Mouse (Mus musculus): ENCODE data around the gene Ankef1. TPM values are rescaled to one million over a fixed set of nuclear protein-coding genes. Genes with fewer than 3 reads are reported as not detected.

Gene Ankef1
- polyA plus RNA-seq, 1 experiment from 2014 or later: 0.36 TPM

DNA sequence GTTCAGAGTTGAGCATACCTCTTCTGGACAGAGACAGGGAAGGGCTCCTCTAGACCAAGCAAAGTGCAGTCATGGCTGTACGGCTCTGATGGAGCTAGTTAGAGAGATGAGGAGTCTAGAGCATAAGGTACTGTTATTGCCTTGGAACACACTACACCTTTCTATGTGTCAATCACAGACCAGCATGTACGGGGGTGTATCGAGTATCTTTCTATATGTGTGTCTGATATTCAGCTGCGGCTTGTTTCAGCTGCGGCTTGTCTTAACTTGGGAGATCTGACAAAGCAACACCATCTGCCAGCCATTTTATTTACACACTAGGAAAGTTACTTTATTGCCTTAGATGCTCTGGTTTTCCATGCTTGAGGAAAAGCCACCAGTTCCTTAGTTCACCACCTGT, 11.1 kb downstream of the Ankef1 start:
- Histone ChIP-seq H3K9ac (no peak overlapping the region), H3K36me3 (no peaks in the 10 kb centered on the region), H3K9me3 (no peaks in the 10 kb centered on the region), H3K4me1 (no peaks in the 10 kb centered on the region), H3K27ac (no peak overlapping the region), H3K4me2 (no peak overlapping the region), H3K4me3 (no peak overlapping the region), H3K27me3 (no peaks in the 10 kb centered on the region)
- WGBS: 95% methylated on average over 5 of the region's 5 CpGs
- ATAC-seq (ENCODE audit: borderline replicate concordance, extremely low read depth, low FRiP score, low TSS enrichment): no peak

DNA sequence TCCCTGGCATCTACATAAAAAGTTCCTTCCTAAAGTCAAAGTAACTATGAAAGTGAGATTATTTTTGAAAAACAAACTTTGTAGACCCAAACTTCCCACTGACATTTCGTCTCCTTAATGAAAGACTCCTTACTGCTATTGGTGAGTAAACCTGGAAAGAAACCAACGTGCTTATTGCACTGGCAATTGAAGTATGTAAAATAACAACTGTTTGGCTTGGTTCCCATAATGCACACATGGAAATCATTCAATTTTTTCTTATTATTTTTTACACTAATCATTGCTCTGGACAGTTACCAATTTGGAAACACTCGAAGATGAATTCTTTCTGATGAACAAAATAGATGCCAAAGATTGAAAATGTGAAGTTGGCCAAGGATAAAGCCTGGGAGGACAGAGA, 12.1 kb downstream of the Ankef1 start:
- no peak overlapping the region for H3K9ac ChIP-seq
- no peak overlapping the region for H3K4me2 ChIP-seq
- H3K4me3 ChIP-seq: no peak overlapping the region
- WGBS: 41% methylated on average over 3 of the region's 3 CpGs
- H3K36me3 ChIP-seq: no peaks in the 10 kb centered on the region
- H3K4me1 ChIP-seq: no peaks in the 10 kb centered on the region
- H3K27ac ChIP-seq: no peak overlapping the region
- H3K27me3 ChIP-seq: no peaks in the 10 kb centered on the region
- no peaks in the 10 kb centered on the region for H3K9me3 ChIP-seq
- no peak for ATAC-seq (ENCODE audit: borderline replicate concordance, extremely low read depth, low FRiP score, low TSS enrichment)

DNA sequence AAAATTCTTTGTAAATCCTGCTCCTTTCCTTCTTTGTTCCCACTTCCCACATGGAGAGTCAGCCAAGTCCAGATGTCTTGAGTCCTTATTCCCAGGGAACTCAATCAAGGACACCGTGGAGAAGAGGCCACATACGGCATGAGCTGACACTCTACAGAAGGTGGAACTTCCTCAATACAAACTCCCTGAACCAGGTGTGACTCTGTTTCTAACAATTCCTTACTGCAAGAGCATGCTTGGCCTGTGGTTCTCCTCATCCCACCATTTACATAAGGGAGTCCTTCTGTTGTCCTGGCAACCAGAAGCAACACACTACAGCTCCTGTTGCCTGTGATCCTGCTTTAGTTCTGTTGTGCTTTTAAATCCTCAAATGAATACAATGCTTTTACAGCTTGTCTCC, 13.8 kb downstream of the Ankef1 start:
- Histone ChIP-seq H3K27ac (no peak overlapping the region), H3K4me1 (no peaks in the 10 kb centered on the region), H3K27me3 (no peaks in the 10 kb centered on the region), H3K9ac (no peak overlapping the region), H3K4me3 (no peak overlapping the region), H3K36me3 (no peaks in the 10 kb centered on the region), H3K9me3 (no peaks in the 10 kb centered on the region), H3K4me2 (no peak overlapping the region)
- no peak for ATAC-seq (ENCODE audit: borderline replicate concordance, extremely low read depth, low FRiP score, low TSS enrichment)
- WGBS: 73% methylated on average over 2 of the region's 2 CpGs

DNA sequence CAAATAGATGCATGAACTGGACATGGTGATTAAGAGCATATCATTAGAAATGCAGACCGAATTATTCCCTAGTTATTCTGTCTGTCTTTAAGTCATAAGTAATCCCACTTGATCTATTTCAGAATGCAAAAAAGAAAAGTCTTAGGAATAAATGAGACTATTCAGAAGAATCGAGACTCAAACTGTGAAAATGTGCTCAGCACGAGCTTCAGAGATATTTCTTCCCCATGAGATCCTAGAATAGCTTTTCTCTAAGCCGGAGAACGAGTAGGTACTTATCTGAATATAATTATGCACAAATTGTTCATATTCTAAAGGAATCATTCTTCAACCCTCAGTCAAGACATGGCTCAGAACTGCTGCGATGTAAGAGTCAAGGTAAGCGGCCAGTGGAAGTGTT, 27.2 kb downstream of the Ankef1 start:
- no peak for ATAC-seq (ENCODE audit: borderline replicate concordance, extremely low read depth, low FRiP score, low TSS enrichment)
- 81% methylated on average over 7 of the region's 7 CpGs for WGBS
- Histone ChIP-seq H3K4me1 (no peaks in the 10 kb centered on the region), H3K4me2 (no peak overlapping the region), H3K9ac (no peak overlapping the region), H3K9me3 (no peaks in the 10 kb centered on the region), H3K27me3 (no peaks in the 10 kb centered on the region), H3K4me3 (no peak overlapping the region), H3K27ac (no peak overlapping the region), H3K36me3 (no peaks in the 10 kb centered on the region)

DNA sequence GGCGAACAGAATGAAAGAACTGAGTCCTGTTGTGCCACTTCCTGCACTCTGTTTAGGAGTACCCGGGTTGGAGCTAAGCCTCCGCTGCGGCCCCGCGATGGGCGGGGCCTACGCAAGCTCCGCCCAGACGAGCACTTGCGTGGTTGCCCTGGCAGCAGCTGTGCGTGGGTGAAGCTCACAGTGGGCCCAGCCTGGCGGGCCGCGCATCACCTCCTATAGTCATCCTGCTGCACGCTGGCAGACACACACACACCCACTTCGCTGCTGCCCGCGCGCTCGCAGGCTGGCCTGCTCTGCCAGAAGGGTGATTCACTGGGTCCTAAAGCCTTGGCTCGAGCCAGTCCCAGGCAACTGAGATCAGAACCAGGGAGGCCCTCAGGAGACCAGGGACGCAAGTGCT, 30.3 kb downstream of the Ankef1 start:
- Histone ChIP-seq H3K4me2 (peak overlapping the region; percentile 71), H3K4me1 (no peaks in the 10 kb centered on the region), H3K36me3 (no peaks in the 10 kb centered on the region), H3K27me3 (no peaks in the 10 kb centered on the region), H3K9me3 (no peaks in the 10 kb centered on the region), H3K9ac (peak overlapping the region; percentile 15; the same call in 1 of the 2 replicates), H3K4me3 (peak overlapping the region; percentile 50), H3K27ac (no peak overlapping the region)
- peak; percentile 99 for ATAC-seq (ENCODE audit: borderline replicate concordance, extremely low read depth, low FRiP score, low TSS enrichment)
- WGBS: under 1% methylated on average over 23 of the region's 23 CpGs

DNA sequence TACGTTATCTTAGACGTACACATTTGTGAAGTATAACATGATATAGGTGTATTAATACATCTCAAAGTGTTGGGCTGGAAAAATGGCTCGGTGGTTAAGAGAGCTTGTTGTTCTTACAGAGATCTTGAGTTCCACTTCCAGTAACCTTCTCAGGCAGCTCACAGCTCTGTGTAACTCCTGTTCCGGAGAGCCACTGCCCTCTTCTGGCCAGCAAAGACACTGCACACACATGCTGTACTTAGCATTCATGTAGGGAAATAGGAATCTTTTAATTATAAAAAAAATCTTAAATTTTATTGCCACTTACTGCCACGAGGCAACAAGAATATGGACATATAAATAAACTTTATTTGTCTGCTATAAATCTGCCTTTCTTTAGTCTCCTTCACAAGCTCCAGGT, 56.3 kb downstream of the Ankef1 start:
- no peak overlapping the region for H3K9ac ChIP-seq
- 62% methylated on average over 5 of the region's 5 CpGs for WGBS
- H3K4me3 ChIP-seq: no peak overlapping the region
- ATAC-seq (ENCODE audit: borderline replicate concordance, extremely low read depth, low FRiP score, low TSS enrichment): no peak
- H3K9me3 ChIP-seq: no peaks in the 10 kb centered on the region
- H3K27me3 ChIP-seq: no peaks in the 10 kb centered on the region
- H3K27ac ChIP-seq: no peak overlapping the region
- no peak overlapping the region for H3K4me2 ChIP-seq
- H3K4me1 ChIP-seq: no peaks in the 10 kb centered on the region
- H3K36me3 ChIP-seq: no peaks in the 10 kb centered on the region

DNA sequence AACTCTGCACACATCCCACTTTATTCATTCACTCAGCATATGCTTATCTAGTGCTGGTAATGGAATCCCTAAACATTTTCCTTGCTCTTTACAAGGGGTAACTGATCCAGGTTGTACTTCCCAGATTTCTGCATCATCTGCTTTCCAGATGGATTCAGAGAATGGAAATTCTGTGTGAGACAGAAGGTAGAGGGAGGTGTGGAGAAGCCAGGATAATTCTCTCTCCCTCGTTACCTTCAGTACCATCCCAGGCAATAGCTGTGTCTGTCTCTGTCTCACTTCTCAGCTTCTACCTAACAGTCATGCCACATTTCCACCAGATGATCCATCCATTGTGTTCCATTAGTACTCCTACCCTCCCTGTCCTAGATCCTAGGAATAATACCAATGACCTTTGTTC, 60.6 kb downstream of the Ankef1 start:
- no peaks in the 10 kb centered on the region for H3K4me1 ChIP-seq
- H3K27me3 ChIP-seq: no peaks in the 10 kb centered on the region
- no peak overlapping the region for H3K27ac ChIP-seq
- no peak for ATAC-seq (ENCODE audit: borderline replicate concordance, extremely low read depth, low FRiP score, low TSS enrichment)
- H3K9ac ChIP-seq: no peak overlapping the region
- H3K4me2 ChIP-seq: no peak overlapping the region
- no peaks in the 10 kb centered on the region for H3K9me3 ChIP-seq
- 79% methylated on average over 1 of the region's 1 CpGs for WGBS
- no peak overlapping the region for H3K4me3 ChIP-seq
- H3K36me3 ChIP-seq: no peaks in the 10 kb centered on the region

DNA sequence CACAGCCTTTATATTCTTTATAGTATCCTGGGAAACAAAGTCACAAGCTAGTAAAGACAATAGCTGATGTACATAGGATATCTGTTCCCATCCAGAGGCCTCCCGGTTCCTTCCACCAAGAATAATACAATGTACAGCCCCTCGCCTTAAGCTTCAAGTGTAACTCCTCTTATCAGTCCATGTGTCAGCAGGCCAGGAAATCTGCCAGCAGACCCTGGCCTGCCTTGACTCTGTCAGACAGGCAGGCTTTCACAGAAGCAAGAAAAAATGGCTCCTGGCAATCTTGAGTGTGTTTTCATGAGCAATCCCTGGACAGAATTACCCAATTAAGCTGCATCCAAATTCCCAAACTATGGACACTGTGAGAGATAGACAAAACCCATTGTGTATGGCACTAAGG, 69.1 kb downstream of the Ankef1 start:
- Histone ChIP-seq H3K4me2 (no peak overlapping the region), H3K4me3 (no peak overlapping the region), H3K9ac (no peak overlapping the region), H3K9me3 (no peaks in the 10 kb centered on the region), H3K27ac (no peak overlapping the region), H3K36me3 (no peaks in the 10 kb centered on the region), H3K4me1 (no peaks in the 10 kb centered on the region), H3K27me3 (no peaks in the 10 kb centered on the region)
- ATAC-seq (ENCODE audit: borderline replicate concordance, extremely low read depth, low FRiP score, low TSS enrichment): no peak
- WGBS: 41% methylated on average over 2 of the region's 2 CpGs

DNA sequence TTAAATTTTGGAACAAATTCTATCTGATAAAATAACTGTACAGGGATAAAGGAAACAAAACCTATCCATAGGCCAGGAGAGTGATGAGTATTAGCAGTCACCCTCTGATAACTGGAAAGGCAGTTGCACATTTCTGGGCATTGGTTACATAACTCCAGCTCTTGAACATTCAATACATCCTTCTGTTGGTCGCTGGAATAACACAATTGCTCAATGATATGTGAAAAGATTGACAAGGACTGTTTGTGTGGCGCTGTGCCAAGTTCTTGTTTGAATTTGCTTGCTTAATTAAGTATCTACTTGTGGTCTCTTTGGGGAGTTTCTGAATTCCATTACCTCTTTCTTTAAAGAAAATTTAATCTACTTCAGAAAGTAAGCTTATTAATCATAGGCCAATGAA, 81.1 kb downstream of the Ankef1 start:
- H3K27ac ChIP-seq: no peak overlapping the region
- no peak overlapping the region for H3K4me2 ChIP-seq
- no peaks in the 10 kb centered on the region for H3K27me3 ChIP-seq
- ATAC-seq (ENCODE audit: borderline replicate concordance, extremely low read depth, low FRiP score, low TSS enrichment): no peak
- H3K9me3 ChIP-seq: no peaks in the 10 kb centered on the region
- H3K9ac ChIP-seq: no peak overlapping the region
- no peaks in the 10 kb centered on the region for H3K36me3 ChIP-seq
- no peaks in the 10 kb centered on the region for H3K4me1 ChIP-seq
- H3K4me3 ChIP-seq: no peak overlapping the region
- WGBS: 48% methylated on average over 2 of the region's 2 CpGs

DNA sequence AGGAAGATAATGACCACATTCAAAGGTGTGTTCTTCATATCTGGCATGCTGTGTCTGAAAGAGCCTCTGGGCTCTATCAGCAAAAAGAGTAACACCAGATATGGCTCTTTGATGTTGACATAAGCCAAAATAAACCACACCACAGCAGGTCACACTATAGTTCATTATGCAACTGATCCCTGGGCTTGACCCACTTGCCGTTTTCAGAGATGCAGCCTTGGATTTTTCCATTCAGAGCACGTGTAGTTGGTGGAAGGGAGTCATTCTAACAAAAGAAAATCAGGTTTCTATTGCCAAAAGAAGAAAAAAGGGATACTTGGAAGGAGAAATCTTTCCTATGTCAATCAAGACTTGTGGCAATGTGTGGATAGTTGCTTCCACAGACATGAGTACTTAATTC, 87.1 kb downstream of the Ankef1 start:
- no peaks in the 10 kb centered on the region for H3K4me1 ChIP-seq
- H3K4me2 ChIP-seq: no peak overlapping the region
- WGBS: 28% methylated on average over 2 of the region's 2 CpGs
- H3K9ac ChIP-seq: no peak overlapping the region
- no peak overlapping the region for H3K27ac ChIP-seq
- no peak overlapping the region for H3K4me3 ChIP-seq
- H3K36me3 ChIP-seq: no peaks in the 10 kb centered on the region
- ATAC-seq (ENCODE audit: borderline replicate concordance, extremely low read depth, low FRiP score, low TSS enrichment): no peak
- H3K27me3 ChIP-seq: no peaks in the 10 kb centered on the region
- no peaks in the 10 kb centered on the region for H3K9me3 ChIP-seq

DNA sequence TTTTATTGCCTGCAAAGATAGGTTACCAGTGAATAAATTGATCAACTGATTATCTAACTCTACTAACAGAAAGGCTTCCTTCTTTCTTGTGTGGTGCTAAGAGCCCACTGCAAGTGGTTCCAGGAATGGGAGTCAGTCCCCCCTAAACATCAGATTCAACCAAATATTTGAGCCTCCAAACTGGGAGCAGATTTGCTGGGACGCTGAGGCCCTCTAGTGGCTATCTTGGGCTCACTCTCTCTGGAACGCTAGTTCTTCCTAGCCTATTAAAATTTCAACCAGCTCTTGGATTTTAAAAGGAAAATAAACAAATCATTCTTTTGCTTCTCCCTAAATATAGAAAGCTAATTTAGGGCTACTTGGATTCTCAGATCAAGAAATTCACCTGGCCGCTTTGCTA, 94.7 kb downstream of the Ankef1 start:
- Histone ChIP-seq H3K4me3 (no peak overlapping the region), H3K9ac (no peak overlapping the region), H3K9me3 (no peaks in the 10 kb centered on the region), H3K27me3 (no peaks in the 10 kb centered on the region), H3K36me3 (no peaks in the 10 kb centered on the region), H3K4me2 (no peak overlapping the region), H3K4me1 (no peaks in the 10 kb centered on the region), H3K27ac (no peak overlapping the region)
- WGBS: 26% methylated on average over 3 of the region's 3 CpGs
- ATAC-seq (ENCODE audit: borderline replicate concordance, extremely low read depth, low FRiP score, low TSS enrichment): no peak

DNA sequence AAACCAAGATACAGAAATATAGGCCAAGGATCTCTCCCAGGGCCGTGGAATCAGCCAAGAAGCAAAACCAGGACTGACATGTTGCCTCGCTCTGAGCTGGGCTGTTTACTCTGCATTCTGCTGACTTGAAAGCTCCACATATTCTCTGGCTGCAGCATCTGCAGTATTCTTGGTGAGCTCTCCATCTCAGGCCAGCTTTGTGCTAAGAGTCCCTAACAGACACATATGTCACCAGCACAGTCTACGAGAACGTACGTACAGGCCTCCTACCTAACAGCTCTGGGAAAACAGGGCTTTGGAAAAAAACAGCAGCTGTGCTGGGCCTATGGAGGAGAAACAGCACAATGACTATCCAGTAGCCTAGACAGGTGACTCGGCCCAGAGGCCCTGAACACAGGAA, 97.0 kb downstream of the Ankef1 start:
- ATAC-seq (ENCODE audit: borderline replicate concordance, extremely low read depth, low FRiP score, low TSS enrichment): no peak

DNA sequence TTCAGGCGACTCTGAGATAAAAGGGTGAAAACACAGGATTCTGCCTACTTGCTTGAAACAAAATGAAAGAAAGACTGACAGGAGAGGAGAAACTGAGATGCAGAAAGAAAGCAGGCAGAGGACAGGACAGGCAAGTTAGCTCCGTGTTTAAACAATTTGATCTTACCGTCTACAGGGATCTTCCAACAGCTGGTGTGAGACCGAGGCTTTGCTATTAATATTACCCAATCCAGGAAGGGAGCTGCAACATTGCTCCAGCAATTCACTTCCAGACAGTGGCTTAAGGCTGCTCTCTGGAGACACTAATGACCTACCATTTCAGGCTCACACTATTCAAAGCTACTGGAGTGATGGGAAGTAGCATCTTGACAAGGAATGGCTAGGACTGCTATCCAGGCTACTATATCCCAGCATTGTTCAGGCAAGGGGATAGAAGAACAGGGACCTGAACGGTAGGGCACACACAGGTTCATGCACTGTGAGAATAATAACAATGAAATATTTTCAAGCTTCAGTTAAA, 99.0 kb downstream of the Ankef1 start:
- ATAC-seq (ENCODE audit: borderline replicate concordance, extremely low read depth, low FRiP score, low TSS enrichment): 0 out of 2 replicates have a peak, but pooled peaks have one; percentile 39

More for the DNA sequence above, 97.0 kb downstream of the Ankef1 start:
- Histone ChIP-seq H3K36me3 (no peaks in the 10 kb centered on the region), H3K9ac (no peak overlapping the region), H3K9me3 (no peaks in the 10 kb centered on the region), H3K4me3 (no peak overlapping the region), H3K4me2 (no peak overlapping the region), H3K4me1 (no peaks in the 10 kb centered on the region), H3K27me3 (no peaks in the 10 kb centered on the region), H3K27ac (no peak overlapping the region)
- WGBS: 78% methylated on average over 6 of the region's 6 CpGs

More for the DNA sequence above, 99.0 kb downstream of the Ankef1 start:
- H3K27ac ChIP-seq: no peak overlapping the region
- no peaks in the 10 kb centered on the region for H3K36me3 ChIP-seq
- 66% methylated on average over 5 of the region's 5 CpGs for WGBS
- no peaks in the 10 kb centered on the region for H3K9me3 ChIP-seq
- no peak overlapping the region for H3K9ac ChIP-seq
- no peak overlapping the region for H3K4me2 ChIP-seq
- no peaks in the 10 kb centered on the region for H3K27me3 ChIP-seq
- H3K4me1 ChIP-seq: no peaks in the 10 kb centered on the region
- no peak overlapping the region for H3K4me3 ChIP-seq
